Mouse (Mus musculus) CH12.LX (cell line): ENCODE results near the gene Dmac2.

Experiments
- CTCF ChIP-seq, 2 experiments: IDR thresholded peaks in 1 of 2; conservative IDR thresholded peaks in 1 of 2; 2 replicates each; pipeline ENCODE4 v1.5.1; 2011 to 2012; ENCODE audit warnings: low read depth in 2 of 2, low read length in 2 of 2, improper control_type of control experiment in 1 of 2, inconsistent platforms in 1 of 2, mild to moderate bottlenecking in 1 of 2, moderate library complexity in 1 of 2
- E2F4 ChIP-seq: IDR thresholded peaks from 2 replicates; pipeline ENCODE4 v1.6.1; 2011; ENCODE audit warnings: low read depth, low read length, improper control_type of control experiment; ENCODE audit not compliant: insufficient replicate concordance
- KAT2A ChIP-seq: IDR thresholded peaks from 2 replicates; pipeline ENCODE4 v1.6.1; 2012; ENCODE audit warnings: low read length, improper control_type of control experiment, inconsistent platforms; ENCODE audit not compliant: insufficient replicate concordance
- MXI1 ChIP-seq: IDR thresholded peaks from 2 replicates; pipeline ENCODE4 v1.6.1; 2011; ENCODE audit warnings: mild to moderate bottlenecking, low read depth, low read length, improper control_type of control experiment

GRCm38 (mm10) chr7:25651281-25651680, 32.1 kb downstream of the Dmac2 start:
- peak in 1 of 2 experiments; percentile 68; a peak in 2 of 4 replicates for TF ChIP-seq CTCF (conservative IDR thresholded peaks at IDR 0.05 in 1 of 2, IDR thresholded peaks at IDR 0.05 in 1 of 2; ENCODE audit: low read depth in 2 of 2, low read length in 2 of 2)
- TF ChIP-seq KAT2A = no peak
- TF ChIP-seq MXI1 = no peak
- TF ChIP-seq E2F4 = no peak
